Mouse (Mus musculus): ENCODE results near the gene Lrrc51.
A peak's percentile ranks its signal among the peaks of the same experiment; 100 is the strongest.

DNA sequence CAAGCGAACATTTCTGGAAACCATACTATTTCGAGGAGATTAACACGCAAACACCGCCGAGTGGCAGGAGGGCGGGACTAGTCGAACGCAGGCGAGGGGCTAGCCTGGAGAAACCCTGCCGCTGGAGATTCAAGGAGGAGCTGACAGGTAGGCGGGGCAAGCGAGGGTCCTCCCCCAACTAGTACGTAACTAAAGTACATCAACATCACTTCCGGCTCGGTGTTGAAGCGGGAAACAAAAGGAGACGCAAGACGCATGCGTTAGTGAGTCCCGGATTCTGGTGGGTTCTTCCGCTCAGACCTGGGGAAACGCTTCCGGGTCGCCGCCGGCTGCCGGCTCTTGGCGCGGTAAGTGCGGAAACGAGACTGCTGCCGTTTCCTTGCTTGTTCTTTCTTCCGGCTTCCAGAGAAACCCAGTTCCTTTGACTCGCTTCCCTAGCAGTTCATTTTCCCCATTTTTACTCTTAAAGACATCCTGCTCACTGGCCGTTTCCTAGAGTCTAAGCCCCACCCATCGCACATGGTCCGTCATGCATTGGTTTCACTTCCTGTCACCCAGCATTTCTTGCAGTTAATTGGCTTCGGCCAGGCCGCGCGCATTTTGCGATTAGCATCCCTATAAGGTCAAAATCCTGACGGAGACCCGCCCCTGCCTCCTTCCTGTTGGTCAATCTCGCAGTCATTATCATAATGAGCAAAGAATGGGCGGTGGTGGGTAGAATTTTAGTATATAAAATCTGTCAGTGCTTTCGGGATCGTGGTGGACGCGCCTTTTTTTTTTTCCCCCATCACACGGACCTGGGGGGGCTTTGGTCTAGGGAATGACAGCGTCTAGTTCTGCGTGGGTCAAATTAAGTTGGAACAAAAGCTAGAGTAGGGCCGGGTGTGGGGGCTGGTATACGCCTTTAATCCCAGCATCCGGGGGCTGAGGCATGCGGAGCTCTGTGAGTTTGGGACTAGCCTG, 37.3 kb downstream of the Lrrc51 start:
- no peak for TF ChIP-seq CTCF (IDR thresholded peaks at IDR 0.05; ENCODE audit: low read depth, low read length)
- TF ChIP-seq POLR2A (IDR thresholded peaks at IDR 0.05; ENCODE audit: insufficient read depth, low read length) = peak; percentile 91

Measured in ES-Bruce4 (cell line).